Mouse (Mus musculus) kidney, postnatal 10 days (tissue): ENCODE measurements around the gene Tnnt3.

Source experiments
- DNase-seq: peaks from one replicate; pipeline ENCODE4 v3.0.0; 2021; ENCODE audit warnings: mixed read lengths

The Tnnt3 gene

DNA sequence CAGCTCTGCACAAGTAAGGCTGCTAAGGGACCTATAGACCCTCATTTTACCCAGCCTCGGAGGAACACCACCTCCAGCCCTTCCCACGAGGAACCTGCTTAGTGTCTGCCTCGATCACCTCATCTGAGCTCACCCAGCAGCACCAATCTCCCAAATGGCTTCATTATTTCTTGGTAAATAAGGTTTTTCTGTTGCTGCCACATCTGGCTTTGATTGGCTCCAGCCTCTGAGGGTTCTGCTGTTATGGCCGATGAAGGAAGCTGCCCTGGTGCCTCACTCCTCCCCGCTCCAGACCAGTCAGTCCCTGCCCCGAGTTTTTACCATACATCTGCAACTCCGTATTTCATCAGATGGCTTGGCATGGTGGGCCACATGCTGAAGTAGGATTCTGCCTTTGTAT lies 47.3 kb downstream of the Tnnt3 start:
- DNase-seq = no peak

DNA sequence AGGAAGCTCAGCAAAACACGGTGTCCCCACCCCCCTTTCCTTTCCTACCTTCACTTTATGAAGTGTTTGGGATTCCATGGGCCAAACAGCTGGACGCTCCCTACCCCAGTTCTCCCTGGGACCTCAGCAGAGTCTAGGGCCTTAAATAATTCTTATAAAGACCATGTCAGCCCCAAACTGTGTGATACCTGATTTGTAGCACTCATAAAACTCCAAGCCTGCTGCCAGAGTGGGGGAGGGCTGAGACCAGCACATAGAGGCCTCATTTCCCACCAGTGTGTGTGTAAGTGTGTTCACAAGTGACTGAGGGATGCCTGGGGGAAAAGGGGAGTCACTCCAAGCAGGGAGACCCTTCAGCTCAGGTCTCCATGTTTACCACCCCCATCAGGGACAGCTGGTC lies 49.2 kb downstream of the Tnnt3 start:
- DNase-seq = no peak

GRCm38 (mm10) chr7:142548706-142549105 lies 50.1 kb downstream of the Tnnt3 start:
- no peak for DNase-seq

GRCm38 (mm10) chr7:142549941-142550763 lies 51.5 kb downstream of the Tnnt3 start:
- DNase-seq = peak; percentile 47

GRCm38 (mm10) chr7:142550935-142551373 lies 52.3 kb downstream of the Tnnt3 start:
- no peak for DNase-seq

DNA sequence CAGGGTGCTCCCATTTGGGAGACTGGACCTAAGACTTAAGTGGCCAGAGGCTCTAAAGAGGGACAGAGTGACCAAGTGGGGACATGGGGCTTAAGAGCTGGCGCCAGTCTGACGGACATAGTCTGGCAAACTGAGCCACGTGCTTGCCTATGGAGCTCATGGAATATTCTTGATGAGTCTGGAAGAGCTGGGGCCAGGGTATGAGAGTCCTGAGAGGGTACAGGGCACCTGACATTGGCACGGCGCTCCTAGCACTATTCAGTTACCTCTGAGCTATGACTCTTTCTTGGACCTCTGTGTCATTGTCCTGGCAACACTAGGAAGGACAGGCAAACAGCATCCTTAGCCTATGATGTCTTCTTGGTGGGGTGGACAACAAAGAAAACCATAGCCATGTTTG lies 53.1 kb downstream of the Tnnt3 start:
- DNase-seq = no peak

- no peak for DNase-seq
These were observed 54.2 kb downstream of the Tnnt3 start for GRCm38 (mm10) chr7:142552591-142553416.

DNA sequence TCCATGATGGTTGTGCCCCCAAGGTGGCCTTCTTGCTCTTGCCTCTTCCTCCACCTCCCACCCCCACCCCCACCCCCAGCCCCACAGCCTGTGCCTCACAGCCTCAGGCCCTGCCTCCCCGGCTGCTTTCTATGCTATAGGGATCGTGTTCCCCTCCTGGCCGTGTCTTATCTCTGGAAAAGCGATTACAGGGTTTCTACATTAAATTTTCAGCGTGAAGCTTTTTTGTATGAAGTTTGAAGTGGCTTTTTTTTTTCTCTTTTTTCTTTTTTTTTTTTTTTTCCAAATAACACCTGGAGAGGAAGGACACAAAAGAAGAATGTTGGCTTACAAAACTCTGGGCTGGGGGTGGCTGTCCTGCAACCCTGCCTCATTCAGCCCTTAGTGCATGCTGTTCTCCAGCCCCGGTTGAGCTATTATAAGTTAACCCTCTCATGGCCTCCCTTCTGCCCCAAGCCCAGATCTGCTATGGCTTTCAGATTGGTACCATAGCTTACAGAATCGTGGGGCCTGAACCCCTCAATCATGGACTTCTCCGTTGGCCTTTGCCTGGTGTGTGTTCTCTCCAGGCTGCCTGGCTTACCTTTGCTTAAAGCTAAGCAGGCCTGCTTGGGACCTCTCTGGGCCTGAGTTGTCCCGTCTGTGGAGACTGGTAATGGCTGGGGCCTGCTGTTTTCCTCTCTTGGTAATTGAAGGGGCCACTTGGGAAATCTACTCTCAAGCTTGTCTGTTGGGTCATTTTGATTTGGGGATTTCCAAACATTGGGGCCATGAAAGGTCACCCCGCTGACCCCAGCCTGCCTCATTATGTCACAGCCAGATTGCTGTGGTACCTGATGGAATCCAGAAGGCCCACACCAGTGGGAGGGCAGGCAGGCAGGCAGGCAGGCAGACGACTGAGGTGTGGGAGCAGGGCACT lies 55.0 kb downstream of the Tnnt3 start:
- no peak for DNase-seq

GRCm38 (mm10) chr7:142554625-142555024 lies 56.0 kb downstream of the Tnnt3 start:
- DNase-seq = no peak

DNA sequence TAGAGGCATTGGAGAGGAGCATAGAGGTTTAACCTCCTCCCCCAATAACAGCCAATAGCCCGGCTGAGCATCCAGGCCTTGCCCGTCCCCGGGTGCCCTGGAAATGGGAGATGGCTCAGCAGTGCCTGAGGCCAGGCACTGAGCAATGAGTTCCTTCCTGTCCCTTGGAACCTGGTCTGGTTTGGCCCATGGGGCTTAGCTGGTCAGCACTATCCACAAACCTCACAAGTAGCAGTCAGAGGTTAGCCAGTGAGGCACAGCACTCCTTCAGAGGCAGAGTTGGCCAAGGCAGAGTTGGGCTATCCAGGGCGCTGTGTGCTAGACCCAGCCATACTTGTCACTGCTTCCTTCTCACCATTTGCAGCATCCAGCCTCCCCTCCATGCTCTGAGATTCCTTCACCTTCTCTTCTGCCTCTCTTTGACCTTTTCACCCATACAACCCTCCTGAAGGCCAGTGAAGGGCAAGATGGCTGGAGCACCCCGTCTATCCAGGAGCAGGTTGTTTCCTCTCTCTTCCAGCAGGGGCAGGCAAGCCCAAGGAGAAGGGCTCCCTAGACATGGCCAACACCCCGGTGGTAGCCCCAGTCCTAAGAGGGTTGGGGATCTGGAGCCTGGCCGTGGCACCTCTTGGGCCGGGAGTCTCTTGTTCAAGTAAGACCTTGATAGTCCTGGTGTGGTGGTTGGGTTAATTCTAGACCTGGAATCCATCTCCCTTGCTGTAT lies 56.9 kb downstream of the Tnnt3 start:
- no peak for DNase-seq

DNA sequence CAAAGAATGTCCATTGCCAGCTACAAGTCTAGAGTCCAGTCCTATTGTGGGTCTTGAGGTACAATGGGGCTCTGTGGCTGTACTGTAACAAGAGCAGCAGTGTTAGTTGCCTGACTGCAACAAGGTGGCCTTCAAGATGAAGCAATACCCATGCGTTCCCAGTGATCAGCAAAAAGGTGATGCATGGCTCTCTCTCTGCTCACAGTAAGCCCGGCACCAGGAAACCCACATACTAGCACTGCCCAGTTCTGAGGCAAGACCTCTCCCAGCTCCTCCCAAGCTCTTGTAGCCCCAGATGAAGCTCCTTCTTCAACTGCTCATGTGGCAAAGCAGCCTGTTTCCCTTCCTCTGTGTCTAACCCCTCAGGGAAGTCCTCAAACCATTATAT lies 57.4 kb downstream of the Tnnt3 start:
- no peak for DNase-seq

GRCm38 (mm10) chr7:142557696-142558095 lies 59.1 kb downstream of the Tnnt3 start:
- no peak for DNase-seq

DNA sequence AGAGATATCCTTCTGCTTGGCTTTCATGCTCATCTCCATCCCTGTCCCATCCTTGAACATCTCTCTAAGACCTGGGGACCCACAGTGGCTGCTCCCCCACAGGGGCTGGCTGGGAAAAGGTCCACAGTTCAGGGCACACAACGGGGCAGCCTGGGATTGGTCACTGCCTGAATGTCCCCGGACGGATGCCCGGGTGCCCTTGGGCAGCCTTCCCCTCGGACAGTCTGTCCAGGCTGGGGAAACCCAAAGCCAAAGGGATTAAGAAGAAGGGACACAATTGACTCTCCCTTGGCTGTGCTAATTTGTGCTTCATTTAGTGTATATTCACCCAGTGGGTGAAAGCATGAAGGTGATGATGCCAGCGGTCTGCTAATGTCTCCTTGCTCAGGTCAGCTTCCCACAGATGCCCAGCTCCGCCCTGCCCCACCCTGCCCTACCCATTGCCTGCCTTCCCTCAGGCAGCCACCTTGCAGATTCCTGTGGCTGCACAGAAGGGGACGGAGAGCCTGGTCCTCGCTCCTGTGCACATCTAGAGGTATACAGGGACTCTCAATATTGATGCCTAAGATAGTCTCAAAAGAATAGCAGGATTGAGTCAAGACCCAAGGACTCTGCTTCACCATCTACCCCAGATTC lies 60.0 kb downstream of the Tnnt3 start:
- no peak for DNase-seq

- no peak for DNase-seq
These were observed 61.1 kb downstream of the Tnnt3 start for GRCm38 (mm10) chr7:142559651-142560175.

DNA sequence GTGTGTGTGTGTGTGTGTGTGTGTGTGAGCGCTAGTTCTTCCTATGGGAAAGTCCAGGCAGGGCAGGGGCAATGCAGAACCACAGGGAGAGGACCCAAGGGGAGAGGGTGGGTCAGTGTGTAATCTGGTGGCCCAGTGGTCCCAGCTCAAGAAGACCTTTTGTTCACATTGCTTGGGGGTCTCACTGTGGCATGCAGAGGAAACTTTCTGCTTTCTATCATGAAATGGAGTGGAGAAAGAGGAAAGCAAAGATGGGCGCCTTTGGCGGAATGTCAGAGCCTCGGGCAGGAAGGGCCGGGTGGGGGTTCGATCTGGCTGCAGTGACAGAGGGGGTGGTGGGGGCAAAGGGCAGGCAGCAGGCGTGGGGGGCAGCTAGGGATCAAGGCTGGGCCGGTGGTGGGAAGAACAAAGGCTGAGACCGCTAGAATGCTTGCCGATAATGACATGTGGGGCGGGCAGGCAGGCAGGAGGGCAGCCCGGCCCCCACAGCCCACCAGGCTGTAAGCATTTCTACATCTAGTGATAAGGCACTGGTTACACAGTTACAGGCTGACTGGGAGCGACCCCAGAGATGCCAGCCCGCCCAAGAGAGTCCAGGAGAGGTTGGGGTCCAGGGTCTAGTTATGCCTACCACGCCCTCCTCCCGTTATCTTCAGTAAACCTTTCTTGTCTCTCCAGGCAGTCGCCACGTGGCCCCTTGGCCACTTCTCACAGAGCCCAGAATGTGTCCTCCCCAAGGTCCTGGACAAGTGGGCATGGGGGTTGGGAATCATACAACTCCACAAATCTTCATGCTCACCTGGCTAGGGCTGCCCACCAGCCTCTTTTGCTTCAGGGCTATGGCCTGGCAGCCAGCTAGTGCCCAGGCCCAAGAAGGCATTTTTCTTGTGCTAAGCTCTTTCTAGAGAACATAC lies 62.6 kb downstream of the Tnnt3 start:
- DNase-seq = no peak

DNA sequence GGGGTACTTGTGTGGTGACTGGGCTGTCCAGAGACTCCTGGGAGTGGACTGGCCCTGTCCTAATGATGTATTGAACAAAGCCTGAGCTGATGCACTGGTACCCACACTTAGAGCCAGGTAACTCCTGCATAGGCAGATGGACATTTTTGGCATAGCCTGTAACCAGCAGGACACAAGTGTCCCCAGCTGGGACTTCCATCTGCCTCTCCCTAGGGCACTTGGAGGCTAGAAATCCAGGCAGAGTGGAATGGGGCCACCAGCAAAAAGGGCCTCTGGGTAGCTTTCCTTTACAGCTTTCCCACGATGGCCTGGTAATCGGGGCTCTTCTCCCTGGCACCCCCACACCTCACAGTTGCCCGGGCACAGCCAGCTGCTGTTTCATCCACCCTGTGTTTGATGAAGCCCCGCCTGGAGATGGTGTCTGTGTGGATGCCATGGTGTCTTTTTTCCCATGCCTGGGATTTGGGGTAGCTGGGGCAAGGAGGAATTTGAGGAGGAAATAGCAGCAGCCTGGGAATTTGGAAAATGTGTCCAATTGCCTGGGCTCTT lies 63.3 kb downstream of the Tnnt3 start:
- DNase-seq = no peak

DNA sequence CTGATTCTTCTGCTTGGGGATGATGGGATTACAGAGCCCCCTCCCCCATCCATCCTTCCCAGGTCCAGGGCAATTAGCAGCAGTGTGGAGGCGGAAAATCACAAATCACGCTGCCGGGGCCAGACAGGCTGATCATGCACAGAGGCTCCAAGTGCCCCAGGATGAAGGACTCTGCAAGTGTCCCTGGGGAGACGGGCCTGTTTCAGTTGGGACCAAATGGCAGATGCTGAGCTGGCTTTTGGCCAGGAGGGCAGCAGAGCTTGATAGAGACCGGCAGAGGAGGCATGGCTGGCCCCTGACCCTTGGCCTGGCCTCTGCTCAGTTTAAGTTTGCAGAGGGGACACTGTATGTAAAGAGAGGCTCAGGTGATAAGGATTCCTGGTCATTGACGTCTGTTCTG lies 64.5 kb downstream of the Tnnt3 start:
- DNase-seq = peak; percentile 39

DNA sequence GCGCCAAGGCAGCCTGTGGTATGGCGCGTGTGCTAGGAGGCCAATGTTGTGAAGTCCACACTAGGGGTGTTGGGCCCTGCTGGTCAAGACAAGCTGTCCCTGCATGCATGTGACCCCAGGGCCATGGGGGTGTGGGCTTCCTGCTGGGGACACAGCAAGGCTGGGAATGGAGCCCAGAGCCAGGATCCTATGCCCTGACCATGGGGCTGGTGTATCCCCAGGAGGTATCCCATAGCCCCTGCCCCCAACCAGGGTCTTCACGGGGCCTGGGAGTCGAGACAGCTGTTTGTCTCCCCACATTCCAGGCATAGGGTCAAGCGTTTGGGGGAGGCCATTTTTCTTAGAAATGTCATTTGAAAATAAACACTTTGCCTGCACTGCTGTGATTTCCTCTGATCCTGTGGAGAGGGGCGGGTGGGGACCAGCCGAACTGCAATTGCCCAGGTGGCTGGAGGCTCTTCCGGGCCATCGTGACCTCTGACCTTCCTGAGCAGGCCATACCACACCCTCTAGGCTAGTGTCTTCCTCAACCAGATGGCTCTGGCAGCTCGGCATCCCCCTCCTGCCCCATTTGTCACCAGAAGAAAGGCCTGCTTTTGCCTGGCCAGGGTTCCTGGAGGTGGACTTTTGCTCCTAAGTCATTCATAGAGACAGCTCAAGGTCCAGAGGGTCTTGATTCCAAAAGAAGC lies 66.5 kb downstream of the Tnnt3 start:
- DNase-seq = peak; percentile 57
